Mouse (Mus musculus) naive thymus-derived CD4-positive, alpha-beta T cell, adult 5 months (primary cell): Measurements from ENCODE around the gene 1700017D01Rik. TPM values are rescaled to one million over a fixed set of nuclear protein-coding genes. Genes with fewer than 3 reads are reported as not detected.

ENCODE experiments used
- polyA plus RNA-seq: library from polyadenylated mRNA; unstranded; fragments of 100-300 nt; shearing (Covaris generic); gene quantifications from one replicate; pipeline ENCODE4 v1.2.1, GENCODE M21; 2017

The 1700017D01Rik gene
- not detected for polyA plus RNA-seq

DNA sequence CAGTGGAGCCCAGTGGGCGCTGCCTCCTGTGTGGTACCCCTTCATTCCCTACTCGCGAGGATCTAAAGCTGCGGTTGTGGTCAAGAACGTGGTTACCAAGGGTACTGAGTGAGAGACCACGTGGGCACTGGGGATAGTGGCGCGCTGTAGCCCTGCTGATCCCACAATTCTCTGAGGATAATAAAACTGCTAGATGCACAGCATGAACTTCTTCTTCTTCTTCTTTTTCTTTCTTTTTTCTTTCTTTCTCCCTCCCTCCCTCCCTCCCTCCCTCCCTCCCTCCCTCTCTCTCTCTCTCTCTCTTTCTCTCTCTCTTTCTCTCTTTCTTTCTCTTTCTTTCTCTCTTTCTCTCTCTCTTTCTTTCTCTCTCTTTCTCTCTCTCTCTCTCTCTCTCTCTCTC lies at the start of gene 1700017D01Rik:
Gene 1700017D01Rik (minus strand): TSS at position 101 of the 400 bp plus-strand sequence.

DNA sequence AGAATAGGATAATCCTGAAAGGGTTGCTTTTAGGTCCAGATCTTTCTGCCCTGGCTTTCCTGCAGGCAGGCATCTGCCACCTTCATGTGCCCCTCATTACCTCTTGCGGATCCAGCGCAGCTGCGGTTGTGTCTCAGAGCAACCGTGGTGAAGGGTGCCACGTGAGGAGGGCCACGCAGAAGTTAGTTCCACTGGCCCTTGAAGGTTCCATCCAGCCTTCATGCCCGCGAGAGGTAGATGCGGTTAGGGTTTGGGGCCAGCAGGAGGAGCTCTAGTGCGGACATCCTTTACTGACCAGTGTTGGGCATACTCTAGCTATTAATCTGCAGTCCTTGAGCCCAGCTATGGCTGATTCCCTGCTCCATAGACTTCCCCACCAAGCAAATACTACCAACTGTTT lies 34.5 kb upstream of the 1700017D01Rik start, which contains the start of gene 1700025F22Rik:
Gene 1700025F22Rik (minus strand): TSS at position 149 of the 400 bp plus-strand sequence.

DNA sequence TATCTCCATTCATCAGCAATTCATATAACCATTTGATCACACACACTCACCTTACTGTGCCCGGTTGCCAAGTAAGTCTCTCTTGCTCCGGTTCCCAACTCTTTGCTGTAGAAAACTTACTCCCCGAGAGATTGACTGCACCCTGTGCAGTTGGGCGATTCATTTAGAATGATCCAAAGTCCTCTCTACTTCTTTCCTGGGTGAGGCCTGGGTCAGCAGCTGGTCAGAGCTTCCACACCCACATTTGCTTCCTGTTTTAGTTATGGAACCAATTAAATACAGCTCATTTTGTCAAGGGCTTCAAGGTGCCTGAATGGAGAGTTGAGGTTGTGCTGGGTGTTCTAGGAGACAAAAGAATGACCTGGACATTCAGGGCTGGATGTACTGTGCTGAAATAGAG lies 49.7 kb downstream of the 1700017D01Rik start, which contains the start of gene Ms4a8a:
Gene Ms4a8a (minus strand): TSS at position 169 of the 400 bp plus-strand sequence.

Other genes starting within 250 kb of the 1700017D01Rik start
- 39.4 TPM for gene Tmem109, start 248.9 kb downstream of the 1700017D01Rik start, polyA plus RNA-seq
- 81.2 TPM for gene Prpf19, start 235.6 kb downstream of the 1700017D01Rik start, polyA plus RNA-seq
- gene Zp1, start 210.2 kb downstream of the 1700017D01Rik start, polyA plus RNA-seq: not detected
- gene Ptgdr2, start 193.7 kb downstream of the 1700017D01Rik start, polyA plus RNA-seq: not detected
- 18.8 TPM for gene Ccdc86, start 181.6 kb downstream of the 1700017D01Rik start, polyA plus RNA-seq
- gene Ms4a10, start 156.2 kb downstream of the 1700017D01Rik start, polyA plus RNA-seq: not detected
- gene Ms4a15, start 137.6 kb downstream of the 1700017D01Rik start, polyA plus RNA-seq: not detected
- gene Ms4a18, start 112.8 kb downstream of the 1700017D01Rik start, polyA plus RNA-seq: not detected
- gene Ms4a8a, start 49.8 kb downstream of the 1700017D01Rik start, polyA plus RNA-seq: not detected
- gene 1700025F22Rik, start 34.4 kb upstream of the 1700017D01Rik start, polyA plus RNA-seq: not detected
- gene Ms4a13, start 65.9 kb upstream of the 1700017D01Rik start, polyA plus RNA-seq: not detected
- not detected for gene Ms4a12, start 101.6 kb upstream of the 1700017D01Rik start, polyA plus RNA-seq
- gene Ms4a1, start 135.4 kb upstream of the 1700017D01Rik start, polyA plus RNA-seq: not detected
- not detected for gene Ms4a5, start 153.0 kb upstream of the 1700017D01Rik start, polyA plus RNA-seq
- not detected for gene Ms4a14, start 183.6 kb upstream of the 1700017D01Rik start, polyA plus RNA-seq
- gene Ms4a7, start 205.3 kb upstream of the 1700017D01Rik start, polyA plus RNA-seq: not detected
- 1.6 TPM for gene Ms4a4a, start 244.6 kb upstream of the 1700017D01Rik start, polyA plus RNA-seq